Mouse (Mus musculus): ENCODE data around the gene Ifih1. TPM values are rescaled to one million over a fixed set of nuclear protein-coding genes. Genes with fewer than 3 reads are reported as not detected.

Ifih1 gene
- polyA plus RNA-seq, 1 experiment from 2014 or later = 6.2 TPM

DNA sequence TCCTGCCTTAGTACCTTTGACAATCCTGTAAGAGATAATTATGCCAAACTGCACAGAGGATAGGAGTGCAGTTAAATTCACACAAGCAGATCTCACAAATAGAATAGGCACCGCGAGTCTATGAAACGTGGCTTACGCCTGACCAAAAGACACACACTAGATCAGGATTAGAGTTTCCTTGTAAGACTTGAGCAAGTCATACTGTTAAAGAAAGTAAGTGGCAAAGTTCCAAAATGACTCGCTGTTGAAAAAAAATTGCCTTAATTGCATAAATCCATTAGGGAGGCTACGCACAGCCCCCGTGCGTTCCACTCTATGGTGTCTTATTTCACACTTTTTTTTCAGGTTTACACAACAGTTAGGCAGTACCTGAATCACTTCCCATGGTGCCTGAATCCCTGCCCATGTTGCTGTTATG is 23.0 kb downstream of the Ifih1 start:
- Histone ChIP-seq H3K36me3 (ENCODE audit: insufficient read depth, low read length) (no peaks in the 10 kb centered on the region), H3K4me1 (replicated peaks; ENCODE audit: insufficient read depth, low read length) (no peaks in the 10 kb centered on the region), H3K27me3 (ENCODE audit: insufficient read depth, low read length) (no peaks in the 10 kb centered on the region), H3K9me3 (replicated peaks; ENCODE audit: low read length) (no peaks in the 10 kb centered on the region), H3K9ac (ENCODE audit: low read depth, low read length) (no peak overlapping the region), H3K27ac (no peak overlapping the region), H3K4me3 (replicated peaks; ENCODE audit: low read depth, low read length) (no peak overlapping the region), H3K4me2 (ENCODE audit: low read length) (no peak overlapping the region)
- DNase-seq (ENCODE audit: low spot score) (no peak), ATAC-seq (replicated peaks; ENCODE audit: low FRiP score, low read depth) (no peak)
- TF ChIP-seq CTCF (IDR thresholded peaks at IDR 0.05; ENCODE audit: low read depth) = no peak
- WGBS = 54% methylated on average over 8 of the region's 8 CpGs

DNA sequence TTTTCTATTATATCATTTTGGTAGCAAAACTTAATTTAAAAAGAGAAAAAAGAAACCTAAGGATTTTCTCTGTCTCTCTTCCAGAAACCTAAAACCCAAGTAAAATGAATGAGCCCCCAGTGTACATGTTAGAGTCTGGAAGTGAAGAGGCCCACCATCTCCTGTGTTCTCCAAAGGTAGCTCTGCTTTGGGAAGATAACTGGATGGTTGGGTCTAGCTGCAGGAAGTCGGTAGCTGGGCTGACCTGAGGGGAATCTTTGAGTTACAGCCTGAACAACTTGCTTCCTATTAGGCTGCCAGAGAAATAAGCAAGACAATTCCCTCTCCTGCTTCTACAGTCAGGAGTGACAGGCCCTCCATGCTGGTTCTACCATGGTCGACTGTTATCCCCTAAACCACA is 26.4 kb downstream of the Ifih1 start:
- H3K9ac ChIP-seq (ENCODE audit: low read depth, low read length) = no peak overlapping the region
- no peak overlapping the region for H3K4me2 ChIP-seq (ENCODE audit: low read length)
- no peak for TF ChIP-seq CTCF (IDR thresholded peaks at IDR 0.05; ENCODE audit: low read depth)
- WGBS = 48% methylated on average over 2 of the region's 2 CpGs
- DNase-seq (ENCODE audit: low spot score) = no peak
- no peaks in the 10 kb centered on the region for H3K9me3 ChIP-seq (replicated peaks; ENCODE audit: low read length)
- H3K4me1 ChIP-seq (replicated peaks; ENCODE audit: insufficient read depth, low read length) = no peaks in the 10 kb centered on the region
- no peaks in the 10 kb centered on the region for H3K36me3 ChIP-seq (ENCODE audit: insufficient read depth, low read length)
- no peaks in the 10 kb centered on the region for H3K27me3 ChIP-seq (ENCODE audit: insufficient read depth, low read length)
- no peak overlapping the region for H3K4me3 ChIP-seq (replicated peaks; ENCODE audit: low read depth, low read length)
- ATAC-seq (replicated peaks; ENCODE audit: low FRiP score, low read depth) = no peak
- no peak overlapping the region for H3K27ac ChIP-seq

DNA sequence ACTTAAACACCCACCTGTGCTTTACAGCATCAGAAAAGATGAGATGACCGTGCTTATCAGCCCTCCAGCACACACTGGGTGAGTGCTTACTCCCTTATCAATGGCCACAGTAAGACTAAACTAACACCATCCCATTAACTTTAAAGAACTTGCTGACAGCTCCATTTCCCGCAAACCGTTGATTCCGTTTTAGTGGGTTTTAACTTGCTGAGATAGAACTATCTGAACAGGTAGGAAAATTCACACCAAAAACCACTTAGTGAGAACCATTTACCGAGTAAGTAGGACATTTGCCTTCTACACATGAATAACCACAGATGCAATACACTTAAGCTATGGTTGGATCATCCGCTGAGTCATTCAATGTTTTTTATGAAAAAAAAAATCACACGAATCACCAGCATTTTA is 27.1 kb downstream of the Ifih1 start:
- H3K4me3 ChIP-seq (replicated peaks; ENCODE audit: low read depth, low read length) = no peak overlapping the region
- H3K27me3 ChIP-seq (ENCODE audit: insufficient read depth, low read length) = no peaks in the 10 kb centered on the region
- no peak overlapping the region for H3K4me2 ChIP-seq (ENCODE audit: low read length)
- DNase-seq (ENCODE audit: low spot score) (no peak), ATAC-seq (replicated peaks; ENCODE audit: low FRiP score, low read depth) (no peak)
- WGBS = 82% methylated on average over 7 of the region's 7 CpGs
- no peaks in the 10 kb centered on the region for H3K36me3 ChIP-seq (ENCODE audit: insufficient read depth, low read length)
- H3K27ac ChIP-seq = no peak overlapping the region
- TF ChIP-seq CTCF (IDR thresholded peaks at IDR 0.05; ENCODE audit: low read depth) = no peak
- H3K4me1 ChIP-seq (replicated peaks; ENCODE audit: insufficient read depth, low read length) = no peaks in the 10 kb centered on the region
- H3K9me3 ChIP-seq (replicated peaks; ENCODE audit: low read length) = no peaks in the 10 kb centered on the region
- H3K9ac ChIP-seq (ENCODE audit: low read depth, low read length) = no peak overlapping the region

DNA sequence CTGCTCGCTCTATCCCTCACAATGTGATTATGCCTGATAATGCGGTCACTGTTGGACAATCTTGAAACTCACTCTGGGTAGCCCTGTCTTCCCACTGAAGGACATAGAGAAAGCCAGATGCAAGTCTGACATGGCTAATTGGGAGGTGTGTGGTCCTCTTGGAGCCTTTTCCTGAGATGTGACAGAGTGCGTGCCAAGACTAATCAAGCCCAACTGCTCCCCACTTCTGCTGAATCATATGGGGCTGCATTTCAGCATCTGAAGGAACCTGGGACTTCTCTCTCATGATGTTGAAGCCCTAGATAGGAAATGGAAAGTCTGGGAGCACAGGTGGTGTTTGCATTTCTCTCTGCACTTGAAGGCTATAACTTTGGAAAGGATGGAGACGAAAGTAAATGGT is 32.9 kb downstream of the Ifih1 start:
- no peaks in the 10 kb centered on the region for H3K4me1 ChIP-seq (replicated peaks; ENCODE audit: insufficient read depth, low read length)
- no peaks in the 10 kb centered on the region for H3K36me3 ChIP-seq (ENCODE audit: insufficient read depth, low read length)
- WGBS = 97% methylated on average over 4 of the region's 4 CpGs

DNA sequence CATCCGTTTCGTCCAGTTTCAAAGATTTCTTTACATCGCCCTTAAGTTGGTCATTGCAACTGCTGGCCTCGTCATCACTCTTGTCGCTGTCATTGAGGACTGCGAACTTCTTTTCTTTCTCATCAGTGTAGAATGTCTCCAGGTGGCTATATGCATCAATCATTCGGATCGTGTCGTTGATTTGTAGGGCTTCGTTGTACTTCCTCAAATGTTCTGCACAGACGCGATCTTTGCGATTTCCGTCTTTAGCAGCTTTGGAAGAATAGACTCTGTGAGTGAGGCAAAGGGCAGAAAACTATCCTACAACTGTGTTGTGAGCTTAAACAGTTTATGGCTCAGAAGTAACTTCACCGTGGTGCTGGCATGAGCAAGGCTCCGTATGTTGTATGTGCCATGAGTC is 39.9 kb downstream of the Ifih1 start:
- DNase-seq (ENCODE audit: low spot score) (no peak), ATAC-seq (replicated peaks; ENCODE audit: low FRiP score, low read depth) (no peak)
- Histone ChIP-seq H3K4me3 (replicated peaks; ENCODE audit: low read depth, low read length) (no peak overlapping the region), H3K4me2 (ENCODE audit: low read length) (no peak overlapping the region), H3K27ac (no peak overlapping the region), H3K27me3 (ENCODE audit: insufficient read depth, low read length) (no peaks in the 10 kb centered on the region), H3K9me3 (replicated peaks; ENCODE audit: low read length) (no peaks in the 10 kb centered on the region), H3K9ac (ENCODE audit: low read depth, low read length) (no peak overlapping the region), H3K4me1 (replicated peaks; ENCODE audit: insufficient read depth, low read length) (no peaks in the 10 kb centered on the region), H3K36me3 (ENCODE audit: insufficient read depth, low read length) (no peaks in the 10 kb centered on the region)
- WGBS = 88% methylated on average over 16 of the region's 16 CpGs
- TF ChIP-seq CTCF (IDR thresholded peaks at IDR 0.05; ENCODE audit: low read depth) = no peak

More for the DNA sequence above, 32.9 kb downstream of the Ifih1 start:
- ATAC-seq (replicated peaks; ENCODE audit: low FRiP score, low read depth) (no peak), DNase-seq (ENCODE audit: low spot score) (no peak)
- TF ChIP-seq CTCF (IDR thresholded peaks at IDR 0.05; ENCODE audit: low read depth) = no peak
- no peak overlapping the region for H3K27ac ChIP-seq
- H3K4me3 ChIP-seq (replicated peaks; ENCODE audit: low read depth, low read length) = no peak overlapping the region
- H3K9ac ChIP-seq (ENCODE audit: low read depth, low read length) = no peak overlapping the region
- H3K9me3 ChIP-seq (replicated peaks; ENCODE audit: low read length) = no peaks in the 10 kb centered on the region
- no peak overlapping the region for H3K4me2 ChIP-seq (ENCODE audit: low read length)
- H3K27me3 ChIP-seq (ENCODE audit: insufficient read depth, low read length) = no peaks in the 10 kb centered on the region

DNA sequence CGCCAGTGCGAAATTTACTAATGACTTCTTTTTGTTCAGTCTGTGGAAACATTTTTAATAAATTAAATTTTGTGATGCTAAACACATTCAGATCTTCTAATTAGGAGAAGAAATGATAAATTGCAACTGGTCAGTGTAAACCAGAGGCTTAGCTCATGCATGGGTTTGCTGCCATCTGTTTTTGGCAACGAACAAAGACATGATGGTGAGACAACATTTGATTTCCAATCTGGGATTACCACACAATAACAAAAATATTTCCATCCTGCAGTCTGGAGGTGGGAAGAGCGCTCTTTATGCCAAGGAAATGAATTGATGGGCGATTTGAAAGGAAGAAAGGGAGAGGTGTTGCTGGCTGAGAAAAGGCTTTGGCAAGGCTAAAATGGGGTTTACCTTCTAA is 42.5 kb downstream of the Ifih1 start:
- H3K9me3 ChIP-seq (replicated peaks; ENCODE audit: low read length) = no peaks in the 10 kb centered on the region
- DNase-seq (ENCODE audit: low spot score) = no peak
- 85% methylated on average over 5 of the region's 5 CpGs for WGBS

DNA sequence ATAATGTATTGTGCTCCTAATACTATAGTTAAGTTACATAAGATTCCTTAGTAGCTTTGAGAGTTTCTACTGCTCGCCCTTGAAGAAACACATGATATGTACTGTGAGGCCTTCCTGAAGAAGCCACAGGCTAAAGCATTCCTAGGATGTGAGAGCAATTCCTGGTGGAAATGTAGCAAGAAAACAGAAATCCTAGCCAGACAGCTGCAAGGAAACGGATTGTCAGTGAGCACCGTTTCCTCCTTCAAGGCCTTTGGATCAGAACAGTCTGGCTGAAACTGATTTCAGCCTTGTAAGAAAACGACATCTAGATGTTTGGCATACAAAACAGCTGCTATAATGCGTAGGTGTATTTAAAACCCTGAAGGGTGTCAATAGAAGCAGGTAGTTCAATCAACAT is 49.5 kb downstream of the Ifih1 start:
- H3K27ac ChIP-seq = no peak overlapping the region
- no peak for ATAC-seq (replicated peaks; ENCODE audit: low FRiP score, low read depth)
- DNase-seq (ENCODE audit: low spot score) = no peak
- no peak for TF ChIP-seq CTCF (IDR thresholded peaks at IDR 0.05; ENCODE audit: low read depth)
- no peaks in the 10 kb centered on the region for H3K9me3 ChIP-seq (replicated peaks; ENCODE audit: low read length)
- no peaks in the 10 kb centered on the region for H3K36me3 ChIP-seq (ENCODE audit: insufficient read depth, low read length)
- no peak overlapping the region for H3K9ac ChIP-seq (ENCODE audit: low read depth, low read length)
- no peak overlapping the region for H3K4me3 ChIP-seq (replicated peaks; ENCODE audit: low read depth, low read length)
- H3K4me2 ChIP-seq (ENCODE audit: low read length) = no peak overlapping the region
- 78% methylated on average over 5 of the region's 5 CpGs for WGBS
- no peaks in the 10 kb centered on the region for H3K27me3 ChIP-seq (ENCODE audit: insufficient read depth, low read length)
- H3K4me1 ChIP-seq (replicated peaks; ENCODE audit: insufficient read depth, low read length) = no peaks in the 10 kb centered on the region

More for the DNA sequence above, 42.5 kb downstream of the Ifih1 start:
- no peak for TF ChIP-seq CTCF (IDR thresholded peaks at IDR 0.05; ENCODE audit: low read depth)
- no peak overlapping the region for H3K4me3 ChIP-seq (replicated peaks; ENCODE audit: low read depth, low read length)
- no peaks in the 10 kb centered on the region for H3K4me1 ChIP-seq (replicated peaks; ENCODE audit: insufficient read depth, low read length)
- H3K36me3 ChIP-seq (ENCODE audit: insufficient read depth, low read length) = no peaks in the 10 kb centered on the region
- no peak overlapping the region for H3K27ac ChIP-seq
- no peaks in the 10 kb centered on the region for H3K27me3 ChIP-seq (ENCODE audit: insufficient read depth, low read length)
- no peak for ATAC-seq (replicated peaks; ENCODE audit: low FRiP score, low read depth)
- H3K4me2 ChIP-seq (ENCODE audit: low read length) = no peak overlapping the region
- H3K9ac ChIP-seq (ENCODE audit: low read depth, low read length) = no peak overlapping the region
